Mouse (Mus musculus) olfactory bulb, adult 2 months (tissue): ENCODE measurements at regions not wholly inside any gene's neighbourhood (a gene's known extent, or its start where the extent isn't known, plus 50 kb on each side); places are given as distances from the start of the nearest gene placed in this dataset.

Experiments
- H3K27ac ChIP-seq: fragments of 200-500 bp; 2 replicates; pipeline ENCODE4 v1.5.1; 2012; ENCODE audit warnings: low read depth, low read length; ENCODE audit not compliant: insufficient read depth
- H3K4me1 ChIP-seq: fragments of 200-500 bp; 2 replicates; pipeline ENCODE4 v1.6.1; 2012; ENCODE audit warnings: low read length; ENCODE audit not compliant: control insufficient read depth, insufficient read depth
- H3K4me3 ChIP-seq: fragments of 200-500 bp; 2 replicates; pipeline ENCODE4 v1.5.1; 2012; ENCODE audit warnings: mild to moderate bottlenecking, low read depth, low read length, moderate library complexity; ENCODE audit not compliant: insufficient read depth
- CTCF ChIP-seq: fragments of 200-500 bp; IDR thresholded peaks from 2 replicates; pipeline ENCODE4 v1.5.1; 2012; ENCODE audit warnings: low read depth, mild to moderate bottlenecking, low read length, moderate library complexity; ENCODE audit not compliant: insufficient read depth
- POLR2A ChIP-seq: fragments of 200-500 bp; IDR thresholded peaks from 2 replicates; pipeline ENCODE4 v1.6.1; 2012; ENCODE audit warnings: mild to moderate bottlenecking, low read depth, low read length, moderate library complexity; ENCODE audit not compliant: insufficient read depth
- WGBS: fragments of 180-500 bp; shearing (Covaris S2); methylation state at CpG from one replicate; pipeline ENCODE4 v1.1.7; 2018; 5-methylcytosine and 5-hydroxymethylcytosine counted together

- H3K4me3 ChIP-seq: no peak overlapping the region
Measured at GRCm38 (mm10) chr3:137032802-137033201, 308.1 kb upstream of the Emcn start.

GRCm38 (mm10) chr3:137039638-137040037 lies 301.2 kb upstream of the Emcn start:
- 82% methylated on average over 8 of the region's 8 CpGs for WGBS
- Histone ChIP-seq H3K4me1 (no peaks in the 10 kb centered on the region), H3K27ac (no peak overlapping the region), H3K4me3 (no peak overlapping the region)
- TF ChIP-seq POLR2A (no peak), CTCF (no peak)

More at GRCm38 (mm10) chr3:137032802-137033201, 308.1 kb upstream of the Emcn start:
- Histone ChIP-seq H3K27ac (no peak overlapping the region), H3K4me1 (no peaks in the 10 kb centered on the region)
- 89% methylated on average over 2 of the region's 2 CpGs for WGBS
- TF ChIP-seq CTCF: no peak
- no peak for TF ChIP-seq POLR2A

- peak overlapping the region; percentile 97 for H3K27ac ChIP-seq
Measured at GRCm38 (mm10) chr3:137056544-137057224, 284.2 kb upstream of the Emcn start.

DNA sequence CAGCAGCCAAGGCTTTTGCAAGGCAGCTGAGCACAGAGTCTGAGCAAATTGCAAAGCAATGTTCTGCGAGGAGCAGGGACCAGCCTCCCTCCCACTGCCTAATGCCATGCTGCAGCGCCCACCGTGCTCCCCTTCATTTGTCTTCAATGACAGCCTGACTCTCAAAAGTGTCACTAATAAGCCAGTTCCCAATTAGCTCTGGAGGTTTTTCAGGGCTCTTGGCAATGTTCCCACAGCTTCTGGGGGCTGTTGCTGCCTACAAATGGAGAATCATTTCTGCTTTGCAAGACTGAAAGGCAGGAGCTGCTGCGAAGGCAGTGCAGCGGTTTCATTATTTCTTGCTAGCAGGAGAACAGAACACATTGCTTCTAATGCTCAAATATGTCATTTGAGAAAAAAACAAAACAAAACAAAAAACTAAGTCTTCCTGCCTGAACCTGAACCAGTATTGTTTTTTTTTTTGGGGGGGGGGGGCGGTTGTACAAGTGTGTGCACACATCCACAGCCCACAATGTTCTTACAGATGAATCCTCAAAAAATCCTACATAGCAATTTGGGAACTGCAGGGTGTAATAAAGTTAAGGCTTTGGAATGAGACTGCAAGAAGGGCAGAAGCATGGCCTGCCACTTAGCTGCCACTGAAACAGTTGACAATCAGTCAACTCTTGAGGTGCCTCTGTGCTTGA lies 283.5 kb upstream of the Emcn start:
- peak overlapping the region; percentile 97 for H3K27ac ChIP-seq
- 14% methylated on average over 6 of the region's 6 CpGs for WGBS
- no peak overlapping the region for H3K4me3 ChIP-seq
- peaks cover 2% of the 10 kb centered on the region for H3K4me1 ChIP-seq
- TF ChIP-seq POLR2A (no peak), CTCF (no peak)

More at GRCm38 (mm10) chr3:137056544-137057224, 284.2 kb upstream of the Emcn start:
- no peak overlapping the region for H3K4me3 ChIP-seq
- 29% methylated on average over 6 of the region's 6 CpGs for WGBS
- H3K4me1 ChIP-seq: peaks cover 2% of the 10 kb centered on the region
- no peak for TF ChIP-seq POLR2A

- TF ChIP-seq POLR2A: no peak
- TF ChIP-seq CTCF: no peak
- 38% methylated on average over 4 of the region's 4 CpGs for WGBS
- H3K4me3 ChIP-seq: no peak overlapping the region
- H3K27ac ChIP-seq: peak overlapping the region; percentile 97
- H3K4me1 ChIP-seq: peaks cover 2% of the 10 kb centered on the region
Measured at GRCm38 (mm10) chr3:137057911-137058260, 283.0 kb upstream of the Emcn start.

GRCm38 (mm10) chr3:137062067-137062466 lies 278.8 kb upstream of the Emcn start:
- TF ChIP-seq POLR2A (no peak), CTCF (no peak)
- no peak overlapping the region for H3K27ac ChIP-seq
- peaks cover 2% of the 10 kb centered on the region for H3K4me1 ChIP-seq
- no peak overlapping the region for H3K4me3 ChIP-seq
- WGBS: 89% methylated on average over 2 of the region's 2 CpGs

DNA sequence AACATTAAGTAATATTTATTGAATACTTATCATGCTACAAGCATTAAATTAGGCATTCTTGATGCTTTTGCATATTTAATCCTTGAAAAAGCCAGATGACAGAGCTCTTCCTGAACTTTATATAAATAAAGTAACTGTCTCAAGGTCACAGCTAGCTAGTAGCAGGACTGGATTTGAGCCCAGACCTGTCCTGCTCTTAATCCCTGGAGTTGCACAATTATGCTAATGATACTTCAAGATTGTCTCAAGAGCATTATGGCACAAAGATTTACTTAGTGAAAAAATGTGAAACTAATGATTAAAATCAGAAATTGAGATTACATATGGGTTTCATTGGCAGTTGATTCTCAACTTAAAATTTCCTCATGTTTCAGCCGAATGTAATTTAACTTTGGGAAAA lies 273.5 kb upstream of the Emcn start:
- Histone ChIP-seq H3K4me3 (no peak overlapping the region), H3K4me1 (no peaks in the 10 kb centered on the region), H3K27ac (no peak overlapping the region)
- WGBS: 89% methylated on average over 1 of the region's 1 CpGs
- TF ChIP-seq POLR2A: no peak
- no peak for TF ChIP-seq CTCF

DNA sequence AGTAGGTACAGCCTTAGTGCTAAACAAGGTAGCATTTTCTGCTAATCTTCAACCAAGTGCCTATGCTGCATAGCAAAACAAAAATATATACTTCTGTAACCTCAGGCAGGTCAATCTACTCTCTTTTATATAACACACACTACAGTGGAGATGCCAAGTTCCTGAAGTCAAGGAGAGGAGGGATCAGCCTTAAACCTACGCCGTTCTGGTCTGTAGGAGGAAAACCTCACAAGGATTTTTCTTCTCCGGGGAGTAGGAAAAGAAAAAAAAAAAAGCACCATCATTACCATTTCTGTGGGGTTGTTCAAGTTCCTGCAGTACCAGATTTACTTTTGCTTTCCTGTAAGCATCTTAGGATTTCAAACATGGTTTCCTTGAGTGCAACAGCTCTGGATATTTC lies 271.5 kb upstream of the Emcn start:
- no peak for TF ChIP-seq CTCF
- TF ChIP-seq POLR2A: no peak
- H3K27ac ChIP-seq: no peak overlapping the region
- 82% methylated on average over 3 of the region's 3 CpGs for WGBS

DNA sequence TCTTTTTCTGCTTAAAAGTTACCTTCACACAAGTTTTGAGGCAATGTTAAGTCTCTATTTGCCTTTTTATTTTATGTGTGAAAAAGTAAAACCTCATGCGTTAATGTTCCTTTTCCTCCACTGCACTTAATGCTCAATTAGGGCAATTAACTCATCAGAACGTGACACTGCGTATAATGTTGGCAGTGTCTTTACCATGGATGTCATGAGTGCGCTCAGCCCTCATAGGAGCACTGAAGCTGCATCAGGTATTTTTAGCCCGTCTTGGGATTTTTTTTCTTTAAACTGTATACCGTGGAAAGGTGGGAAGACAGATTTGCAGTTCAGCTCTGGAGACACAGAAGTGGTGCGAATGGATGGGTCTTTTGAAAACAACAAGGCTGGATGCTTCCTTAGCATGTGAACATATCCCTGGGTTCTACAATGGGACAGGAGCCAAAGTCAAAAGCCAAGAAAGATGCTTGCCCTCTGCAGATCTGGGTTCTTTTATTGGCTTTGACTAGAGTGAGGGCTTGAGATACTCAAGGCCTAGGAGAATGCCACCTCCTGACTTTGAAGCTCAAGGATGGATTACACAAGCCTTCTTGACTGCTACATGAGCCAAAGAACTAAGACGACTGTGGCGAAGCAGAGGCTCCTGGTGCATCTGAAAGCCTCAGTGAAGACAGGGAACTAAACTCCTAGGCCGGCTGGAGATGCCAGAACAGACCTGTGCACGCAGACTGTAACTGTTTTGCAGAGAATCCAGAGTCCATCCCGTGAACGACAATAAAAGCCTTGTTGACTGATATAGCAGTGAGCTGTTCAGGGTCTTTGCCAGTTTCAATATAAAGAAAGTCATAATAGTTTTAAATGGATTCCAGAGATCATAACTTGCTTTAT lies 262.9 kb upstream of the Emcn start:
- Histone ChIP-seq H3K27ac (peak overlapping the region; percentile 56), H3K4me1 (peaks cover 2% of the 10 kb centered on the region; the same call in 1 of the 2 replicates), H3K4me3 (no peak overlapping the region)
- WGBS: 66% methylated on average over 13 of the region's 13 CpGs
- TF ChIP-seq CTCF (no peak), POLR2A (no peak)

More for the DNA sequence above, 271.5 kb upstream of the Emcn start:
- Histone ChIP-seq H3K4me3 (no peak overlapping the region), H3K4me1 (no peaks in the 10 kb centered on the region)

DNA sequence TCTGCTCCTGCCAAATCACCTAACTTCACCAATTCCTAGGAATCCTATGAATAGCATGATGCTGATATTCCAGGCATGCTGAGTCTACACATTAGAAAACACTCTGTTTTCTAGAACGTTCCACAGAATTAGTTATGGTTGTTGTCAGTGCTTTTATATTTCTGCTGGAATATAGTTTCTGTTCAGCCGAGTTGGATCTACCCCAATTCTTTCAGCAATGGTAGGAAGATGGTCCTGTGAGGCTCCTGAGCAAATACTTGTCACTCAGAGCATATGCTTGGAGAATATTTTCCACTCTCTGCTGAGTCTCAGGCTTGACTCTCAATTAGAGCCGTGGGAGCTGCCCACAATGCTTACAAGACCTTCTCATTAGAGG lies 262.3 kb upstream of the Emcn start:
- H3K4me1 ChIP-seq: peaks cover 2% of the 10 kb centered on the region; the same call in 1 of the 2 replicates
- TF ChIP-seq POLR2A (no peak), CTCF (no peak)
- WGBS: 72% methylated on average over 3 of the region's 3 CpGs
- H3K4me3 ChIP-seq: no peak overlapping the region
- H3K27ac ChIP-seq: no peak overlapping the region
